Comparison of ENCODE assay signal across 9 mouse cellular contexts in the genomic region with DNA sequence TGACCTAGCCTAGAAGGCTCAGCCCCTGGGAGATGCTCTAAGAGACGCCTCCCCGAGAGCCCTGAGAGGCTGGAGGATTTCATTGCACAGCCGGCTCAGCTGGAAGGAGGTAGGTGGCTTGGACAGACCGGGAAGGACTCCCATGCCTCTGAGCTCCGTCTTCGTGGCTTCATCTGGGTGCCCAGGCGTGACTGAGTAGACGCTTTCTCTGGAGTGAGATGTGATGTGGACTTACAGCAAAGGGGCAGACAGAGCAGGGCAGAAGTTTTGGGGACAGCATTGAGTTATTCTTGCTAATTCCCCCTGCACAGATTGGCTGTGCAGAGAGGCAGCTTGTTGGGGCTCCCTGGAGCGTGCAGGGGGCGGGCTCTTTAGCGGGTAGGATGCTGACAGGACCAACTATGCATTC. TPM values are rescaled to one million over a fixed set of nuclear protein-coding genes. Genes with fewer than 3 reads are reported as not detected.
DNase-seq lines count a peak whose midpoint lies in the region; ATAC-seq and TF ChIP-seq lines count a peak whose summit lies in the region.
"Had no signal": no experiment of that assay in that cellular context is flagged by ENCODE, and none has a peak within 500 bp of the region (broad histone marks: within the 10 kb centered on the region; RNA-seq: fewer than 3 reads in every experiment).

No protein-coding gene starts in this region.

- no peak; the same call in 1 of the 2 replicates for TF ChIP-seq POLR2A in heart, adult 2 months (IDR thresholded peaks at IDR 0.05; ENCODE audit: insufficient read depth, low read depth, low read length)
- TF ChIP-seq POLR2A in limb, embryonic 14.5 days (IDR thresholded peaks at IDR 0.05; ENCODE audit: borderline replicate concordance, extremely low read depth, insufficient read depth, insufficient read length) = no peak

- DNase-seq in gastrocnemius, adult 18-20 months (ENCODE audit: low spot score) = peak; percentile 43
- no peak for DNase-seq in gastrocnemius, postnatal 4 days (ENCODE audit: low spot score in 2 of 2)
- peak; percentile 34 for DNase-seq in 3T3-L1 (ENCODE audit: low read depth, low spot score)
- DNase-seq in heart, adult 2 months = peak; percentile 58 to 75
- DNase-seq in limb, embryonic 14.5 days (ENCODE audit: low spot score) = no peak
- no peak for DNase-seq in stomach, postnatal 0 days (ENCODE audit: low spot score)
- no peak for DNase-seq in c-Kit-positive CD71-positive TER-119-positive erythroid progenitor cells, embryonic 14.5 days (ENCODE audit: low spot score)

- H3K27me3 ChIP-seq in heart, adult 2 months (ENCODE audit: control insufficient read depth, insufficient read depth, low read length) = no peaks in the 10 kb centered on the region
- no peaks in the 10 kb centered on the region for H3K27me3 ChIP-seq in limb, embryonic 14.5 days (ENCODE audit: control insufficient read depth, insufficient read depth, low read length)
- H3K27me3 ChIP-seq in stomach, postnatal 0 days (ENCODE audit: control insufficient read depth, insufficient read depth, low read length) = no peaks in the 10 kb centered on the region

- intact Hi-C loops in heart, adult 2 months (cut with DNase I) = no loop called here

- no peaks in the 10 kb centered on the region for H3K36me3 ChIP-seq in heart, adult 2 months (ENCODE audit: control insufficient read depth, insufficient read depth, low read length)
- no peaks in the 10 kb centered on the region for H3K36me3 ChIP-seq in limb, embryonic 14.5 days (ENCODE audit: control insufficient read depth, insufficient read depth, low read length)
- no peaks in the 10 kb centered on the region for H3K36me3 ChIP-seq in stomach, postnatal 0 days (ENCODE audit: control insufficient read depth, insufficient read depth, low read length)

- H3K4me2 ChIP-seq in limb, embryonic 14.5 days (replicated peaks; ENCODE audit: low read depth, low read length, severe bottlenecking) = peak overlapping the region; percentile 65
- H3K4me2 ChIP-seq in stomach, postnatal 0 days (replicated peaks; ENCODE audit: low read depth) = peak overlapping the region; percentile 58

- H3K27ac ChIP-seq in heart, adult 2 months = peak overlapping the region; percentile 89
- H3K27ac ChIP-seq in limb, embryonic 14.5 days (replicated peaks; ENCODE audit: low read depth, low read length) = peak overlapping the region; percentile 19; the same call in 1 of the 2 replicates
- H3K27ac ChIP-seq in stomach, postnatal 0 days (replicated peaks) = peak overlapping the region; percentile 89

- peak overlapping the region; percentile 74 for H3K9ac ChIP-seq in heart, adult 2 months (ENCODE audit: low read depth, low read length)
- H3K9ac ChIP-seq in limb, embryonic 14.5 days (ENCODE audit: low read depth, low read length, severe bottlenecking) = peak overlapping the region; percentile 52
- peak overlapping the region; percentile 53 for H3K9ac ChIP-seq in stomach, postnatal 0 days (ENCODE audit: low read length)

- H3K79me2 ChIP-seq in heart, adult 2 months (replicated peaks; ENCODE audit: control insufficient read depth, insufficient read depth, low read length) = no peaks in the 10 kb centered on the region

- WGBS in heart, adult 2 months = 7% methylated on average over 11 of the region's 11 CpGs
- WGBS in limb, embryonic 14.5 days = 4% methylated on average over 11 of the region's 11 CpGs
- 6% methylated on average over 10 of the region's 11 CpGs for WGBS in stomach, postnatal 0 days

- TF ChIP-seq CTCF in heart, adult 2 months (IDR thresholded peaks at IDR 0.05) = no peak
- TF ChIP-seq CTCF in stomach, postnatal 0 days (IDR thresholded peaks at IDR 0.05; ENCODE audit: low read depth) = no peak

- H3K9me3 ChIP-seq in limb, embryonic 14.5 days (ENCODE audit: control insufficient read depth, low read length) = no peaks in the 10 kb centered on the region
- no peaks in the 10 kb centered on the region for H3K9me3 ChIP-seq in stomach, postnatal 0 days (ENCODE audit: control insufficient read depth, low read length)

- TF ChIP-seq EP300 in heart, adult 2 months (IDR thresholded peaks at IDR 0.05; ENCODE audit: insufficient read depth, low read depth, low read length) = no peak
- TF ChIP-seq EP300 in stomach, postnatal 0 days (optimal IDR thresholded peaks at IDR 0.05) = no peak

- H3K4me1 ChIP-seq in heart, adult 2 months (ENCODE audit: control insufficient read depth, insufficient read depth, low read length) = peaks cover 48% of the 10 kb centered on the region
- H3K4me1 ChIP-seq in limb, embryonic 14.5 days (ENCODE audit: control insufficient read depth, insufficient read depth, low read length) = peaks cover 57% of the 10 kb centered on the region
- peaks cover 21% of the 10 kb centered on the region for H3K4me1 ChIP-seq in stomach, postnatal 0 days (replicated peaks; ENCODE audit: control insufficient read depth, insufficient read depth)

- no peak for ATAC-seq in limb, embryonic 14.5 days (ENCODE audit: low FRiP score, low read depth)
- no peak for ATAC-seq in stomach, postnatal 0 days (ENCODE audit: low FRiP score, low TSS enrichment)
- no peak for ATAC-seq in erythroblast, adult 5-6 weeks (replicated peaks; ENCODE audit: low FRiP score, poor library complexity, severe bottlenecking)

- peak overlapping the region; percentile 41 for H3K4me3 ChIP-seq in heart, adult 2 months
- peak overlapping the region; percentile 41 for H3K4me3 ChIP-seq in limb, embryonic 14.5 days (replicated peaks; ENCODE audit: low read length)
- H3K4me3 ChIP-seq in stomach, postnatal 0 days (ENCODE audit: low read depth, low read length) = peak overlapping the region; percentile 38

RNA-seq across cellular contexts. Expression of a gene that starts 0.5 kb away (rescaled TPM):
- total RNA-seq in gastrocnemius, adult 18-20 months (2021) = 1 to 10 TPM; 6.6 to 6.9 TPM
- 10 to 100 TPM; 33.2 to 37.6 TPM for total RNA-seq in gastrocnemius, postnatal 4 days (2021)
- total RNA-seq in heart, adult 2 months (2021) = 10 to 100 TPM; 15.2 to 16.0 TPM
- polyA plus RNA-seq in heart, adult 2 months (2012; rRNA removed) = 15.3 and 20.1 TPM in 2 replicates
- 12.5 and 16.0 TPM in 2 replicates for polyA plus RNA-seq in limb, embryonic 14.5 days (2012; rRNA removed)
- polyA plus RNA-seq in limb, embryonic 14.5 days (2014; fragmentation: Nextera tagmentation; extraction: Ambion mirVana) = 10.3 and 12.4 TPM in 2 replicates
- 9.0 and 11.0 TPM in 2 replicates for polyA plus RNA-seq in stomach, postnatal 0 days (2015; fragmentation: Nextera tagmentation; extraction: Ambion mirVana)
- not detected in 2 replicates for total RNA-seq in erythroblast, adult 5-6 weeks (2015; ENCODE audit: low replicate concordance)
- total RNA-seq in erythroblast, adult 5-6 weeks (2017; ENCODE audit: low replicate concordance) = not detected in 2 replicates
- total RNA-seq: common myeloid progenitor, adult 5-6 weeks had no signal

RNA-seq across cellular contexts. Expression of a gene that starts 9.6 kb away (rescaled TPM):
- total RNA-seq in gastrocnemius, adult 18-20 months (2021) = 10 to 100 TPM; 10.7 to 11.9 TPM
- 10 to 100 TPM; 20.1 to 20.7 TPM for total RNA-seq in gastrocnemius, postnatal 4 days (2021)
- 10 to 100 TPM; 17.7 to 18.2 TPM for total RNA-seq in heart, adult 2 months (2021)
- 21.6 and 23.4 TPM in 2 replicates for polyA plus RNA-seq in heart, adult 2 months (2012; rRNA removed)
- polyA plus RNA-seq in limb, embryonic 14.5 days (2012; rRNA removed) = 47.7 and 61.8 TPM in 2 replicates
- 29.3 and 35.3 TPM in 2 replicates for polyA plus RNA-seq in limb, embryonic 14.5 days (2014; fragmentation: Nextera tagmentation; extraction: Ambion mirVana)
- polyA plus RNA-seq in stomach, postnatal 0 days (2015; fragmentation: Nextera tagmentation; extraction: Ambion mirVana) = 32.3 and 33.9 TPM in 2 replicates
- total RNA-seq in erythroblast, adult 5-6 weeks (2015; ENCODE audit: low replicate concordance) = 3.8 and 10.0 TPM in 2 replicates
- total RNA-seq in erythroblast, adult 5-6 weeks (2017; ENCODE audit: low replicate concordance) = 4.0 and 6.0 TPM in 2 replicates

RNA-seq across cellular contexts. Expression of a gene that starts 26.6 kb away (rescaled TPM):
- 10 to 100 TPM; 15.8 to 17.1 TPM for total RNA-seq in gastrocnemius, adult 18-20 months (2021)
- 10 to 100 TPM; 16.3 to 19.6 TPM for total RNA-seq in gastrocnemius, postnatal 4 days (2021)
- 10 to 100 TPM; 20.2 to 28.6 TPM for total RNA-seq in heart, adult 2 months (2021)
- 112 and 121 TPM in 2 replicates for polyA plus RNA-seq in heart, adult 2 months (2012; rRNA removed)
- polyA plus RNA-seq in limb, embryonic 14.5 days (2012; rRNA removed) = 13.7 and 19.7 TPM in 2 replicates
- 8.2 and 8.7 TPM in 2 replicates for polyA plus RNA-seq in limb, embryonic 14.5 days (2014; fragmentation: Nextera tagmentation; extraction: Ambion mirVana)
- 142 and 144 TPM in 2 replicates for polyA plus RNA-seq in stomach, postnatal 0 days (2015; fragmentation: Nextera tagmentation; extraction: Ambion mirVana)
- 54.5 and 58.0 TPM in 2 replicates for total RNA-seq in erythroblast, adult 5-6 weeks (2015; ENCODE audit: low replicate concordance)
- total RNA-seq in erythroblast, adult 5-6 weeks (2017; ENCODE audit: low replicate concordance) = 7.7 and 18.0 TPM in 2 replicates

RNA-seq across cellular contexts. Expression of a gene that starts 48.2 kb away (rescaled TPM):
- total RNA-seq in gastrocnemius, adult 18-20 months (2021) = 1 to 10 TPM; 3.5 to 4.1 TPM
- 10 to 100 TPM; 16.0 to 27.7 TPM for total RNA-seq in gastrocnemius, postnatal 4 days (2021)
- 1 to 10 TPM; 4.4 to 5.4 TPM for total RNA-seq in heart, adult 2 months (2021)
- polyA plus RNA-seq in heart, adult 2 months (2012; rRNA removed) = 5.2 and 7.3 TPM in 2 replicates
- 7.9 and 9.6 TPM in 2 replicates for polyA plus RNA-seq in limb, embryonic 14.5 days (2012; rRNA removed)
- polyA plus RNA-seq in limb, embryonic 14.5 days (2014; fragmentation: Nextera tagmentation; extraction: Ambion mirVana) = 4.5 and 7.9 TPM in 2 replicates
- polyA plus RNA-seq in stomach, postnatal 0 days (2015; fragmentation: Nextera tagmentation; extraction: Ambion mirVana) = 12.6 and 13.7 TPM in 2 replicates
- 0.63 and 2.1 TPM in 2 replicates for total RNA-seq in erythroblast, adult 5-6 weeks (2015; ENCODE audit: low replicate concordance)
- 0.84 and 0.85 TPM in 2 replicates for total RNA-seq in erythroblast, adult 5-6 weeks (2017; ENCODE audit: low replicate concordance)

Comparison
In these comparisons a context has a peak if more than half of its experiments do, and no peak if none do; other contexts are left out.
1. DNase-seq: peak in gastrocnemius, adult 18-20 months (single experiment), 3T3-L1 (single experiment) and heart, adult 2 months (2 of 2); none in gastrocnemius, postnatal 4 days (0 of 2), limb, embryonic 14.5 days (single experiment), stomach, postnatal 0 days (single experiment) and c-Kit-positive CD71-positive TER-119-positive erythroid progenitor cells, embryonic 14.5 days (single experiment).
2. H3K27ac ChIP-seq: peak in every context shown above with its lines; median percentile 89 in heart, adult 2 months; 89 in stomach, postnatal 0 days; 19 in limb, embryonic 14.5 days.
3. RNA of a gene that starts 0.5 kb away (total RNA-seq): 33.2 to 37.6 TPM in gastrocnemius, postnatal 4 days, 15.2 to 16.0 TPM in heart, adult 2 months and 6.6 to 6.9 TPM in gastrocnemius, adult 18-20 months; not detected in erythroblast, adult 5-6 weeks; every median in the first group is over 4 times any median in the second.
4. Peak in every context shown above with its lines, with median percentiles within 50 percentile points of each other: H3K4me3 ChIP-seq and H3K9ac ChIP-seq.